Mouse (Mus musculus): ENCODE data around the gene Snx9.

Gene Snx9

GRCm38 (mm10) chr17:5935680-5936079 is 94.6 kb downstream of the Snx9 start:
- DNase-seq, result no peak

- no peak for DNase-seq
These were observed 95.1 kb downstream of the Snx9 start for GRCm38 (mm10) chr17:5936276-5936675.

GRCm38 (mm10) chr17:5937441-5937840 is 96.3 kb downstream of the Snx9 start:
- peak; percentile 63 to 72 for DNase-seq

- no peak for DNase-seq
These were observed 98.7 kb downstream of the Snx9 start for GRCm38 (mm10) chr17:5939871-5940270.

DNA sequence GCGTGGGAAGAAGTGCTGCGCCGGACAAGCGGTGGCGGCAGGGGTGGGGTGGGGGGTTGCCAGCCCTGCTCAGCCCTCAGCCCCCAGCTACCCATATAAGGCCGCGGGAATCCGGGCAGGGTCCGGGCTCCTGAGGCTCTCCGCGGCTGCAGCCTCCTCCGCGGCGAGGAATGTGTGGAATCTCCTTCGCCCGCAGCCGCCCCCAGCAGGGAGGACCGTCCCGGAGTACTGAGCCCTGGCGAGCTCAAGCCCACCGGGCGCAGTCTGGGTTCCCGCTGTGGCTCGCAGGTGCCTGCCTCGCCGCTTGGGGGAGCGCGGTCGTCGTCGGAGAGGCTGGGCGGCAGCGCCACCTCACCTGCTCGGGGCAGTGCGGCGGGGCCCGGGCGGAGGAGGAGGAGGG is 99.7 kb downstream of the Snx9 start:
- DNase-seq, result peak; percentile 84 to 87

DNA sequence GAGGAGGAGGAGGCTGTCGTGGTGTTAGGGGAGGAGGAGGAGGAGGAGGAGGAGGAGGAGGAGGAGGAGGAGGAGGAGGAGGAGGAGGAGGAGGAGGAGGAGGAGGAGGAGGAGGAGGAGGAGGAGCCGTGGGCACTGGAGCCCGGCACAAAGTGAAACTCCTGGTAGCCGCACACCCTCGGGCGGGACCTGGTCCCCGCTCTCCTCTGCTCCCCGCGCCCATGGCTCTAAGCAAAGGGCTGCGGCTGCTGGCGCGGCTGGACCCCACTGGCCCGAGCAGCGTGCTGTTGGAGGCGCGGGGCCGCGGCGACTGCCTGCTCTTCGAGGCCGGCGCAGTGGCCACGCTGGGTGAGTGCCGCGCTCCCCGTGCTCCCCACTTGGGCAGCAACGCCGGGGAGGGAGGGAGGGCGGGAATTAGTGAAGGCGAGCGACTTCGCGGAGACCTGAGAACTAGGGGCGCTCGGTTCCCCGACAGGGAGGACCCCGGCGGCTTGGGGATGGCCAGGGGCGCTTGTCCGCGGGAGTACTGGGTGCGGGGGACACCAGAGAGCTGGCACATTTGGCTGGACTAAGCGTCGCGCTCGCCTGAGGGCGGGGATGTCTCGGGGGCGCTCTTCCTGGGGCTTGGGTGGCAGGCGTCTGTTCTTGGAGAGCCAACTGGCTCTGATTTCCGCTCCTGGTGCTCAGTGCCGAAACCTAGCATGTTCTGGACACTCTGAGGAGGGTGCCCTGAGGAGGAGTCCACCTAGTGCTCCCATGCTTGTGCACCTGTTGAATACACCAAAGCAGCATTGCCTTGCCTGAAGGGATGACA is 100.3 kb downstream of the Snx9 start, which contains the start of gene Synj2:
Gene Synj2, plus strand, starts transcription at position 51 of the 814 bp plus-strand sequence.
- DNase-seq, result peak; percentile 62 to 66

- DNase-seq, result no peak
These were observed 101.0 kb downstream of the Snx9 start for GRCm38 (mm10) chr17:5942156-5942555.

DNA sequence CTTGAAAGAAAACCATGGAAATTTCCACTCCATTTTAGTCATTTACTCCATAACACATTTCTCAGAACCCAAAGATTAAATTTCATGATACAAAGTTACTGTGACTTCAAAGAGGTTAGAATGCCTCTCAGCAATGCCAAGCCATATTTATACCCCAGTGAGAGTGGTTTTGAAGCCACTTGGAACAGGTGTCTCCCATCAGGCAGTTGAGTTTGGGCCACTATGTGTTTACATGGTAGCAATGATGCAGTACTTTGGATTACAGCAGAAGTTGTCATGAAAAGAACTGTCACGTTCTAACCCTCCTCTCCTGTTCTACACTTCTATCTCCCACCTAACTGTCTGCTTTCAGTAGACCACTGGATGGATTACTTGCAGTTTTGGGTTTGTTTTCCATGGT is 101.9 kb downstream of the Snx9 start:
- DNase-seq, result no peak

DNA sequence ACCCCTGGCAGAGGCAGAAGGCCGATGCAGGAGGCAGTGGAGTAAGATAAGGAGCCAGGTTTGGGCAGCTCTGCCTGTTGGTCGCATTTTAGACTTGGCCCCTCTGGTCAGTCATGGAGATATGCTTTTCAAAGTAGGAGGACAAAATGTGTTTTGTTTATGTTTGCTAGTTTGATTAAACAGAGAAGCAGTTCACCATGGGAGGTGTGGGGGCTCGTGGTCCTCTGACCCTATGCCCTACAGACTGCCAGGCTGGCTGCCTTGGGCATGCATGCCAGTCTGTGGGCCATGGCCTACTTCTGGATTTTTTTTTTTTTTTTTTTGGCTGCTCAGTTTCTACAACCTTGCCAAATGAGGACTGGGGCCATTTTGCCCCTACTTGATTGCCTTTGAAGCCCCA is 105.9 kb downstream of the Snx9 start:
- DNase-seq, result no peak

DNA sequence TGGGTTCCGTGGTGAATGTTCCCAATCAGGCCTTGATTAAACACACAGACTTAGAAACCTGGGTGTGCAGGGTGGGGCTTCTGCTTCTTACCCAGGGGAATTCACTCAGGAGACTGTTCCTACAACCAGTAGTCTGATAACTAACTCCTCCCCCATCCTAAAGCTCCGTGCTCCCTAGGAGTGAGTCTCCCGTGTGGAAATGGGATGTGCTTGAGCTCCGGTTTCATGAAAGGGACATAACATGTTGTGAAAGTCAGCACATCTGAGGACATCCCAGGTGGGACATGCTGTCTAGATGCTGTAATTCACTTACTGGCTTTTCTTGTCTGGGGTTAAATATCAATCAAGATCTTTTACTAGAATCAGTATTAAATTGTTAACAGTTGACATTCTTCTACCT is 111.3 kb downstream of the Snx9 start:
- DNase-seq, result no peak

DNA sequence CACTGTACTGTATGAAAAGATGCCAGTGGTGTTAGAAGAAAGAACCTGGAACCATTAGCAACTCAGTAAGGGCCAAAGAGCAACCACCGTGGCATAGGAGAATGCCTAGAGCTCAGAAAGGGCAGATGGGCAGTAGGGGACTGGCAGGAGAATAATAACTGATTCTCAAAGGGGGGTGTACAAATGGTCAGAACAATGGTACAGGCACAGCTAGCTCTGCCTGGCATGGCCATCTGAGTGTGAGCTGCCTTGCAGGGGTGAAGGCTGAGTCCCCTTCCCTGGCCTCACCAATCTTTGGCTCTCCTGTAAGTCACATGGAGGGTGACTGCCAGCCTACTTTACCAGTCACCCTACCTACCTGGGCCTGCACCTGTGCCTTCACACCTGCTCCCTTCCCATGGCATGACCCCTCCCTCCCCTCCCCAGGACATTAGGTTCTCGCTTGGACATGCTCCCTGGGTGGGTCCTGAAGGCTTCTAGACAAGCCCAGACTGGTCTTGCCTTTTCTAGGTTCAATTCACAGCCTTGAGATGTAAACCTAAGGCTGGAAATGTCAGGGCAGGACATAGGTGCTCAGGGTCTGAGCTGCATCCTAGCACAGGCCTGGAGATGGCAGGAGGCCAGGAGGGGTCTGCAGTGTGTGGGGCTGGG is 115.3 kb downstream of the Snx9 start:
- DNase-seq, result peak; percentile 43 to 46

GRCm38 (mm10) chr17:5957097-5957496 is 116.0 kb downstream of the Snx9 start:
- peak in 1 of 2 experiments; percentile 35 for DNase-seq

DNA sequence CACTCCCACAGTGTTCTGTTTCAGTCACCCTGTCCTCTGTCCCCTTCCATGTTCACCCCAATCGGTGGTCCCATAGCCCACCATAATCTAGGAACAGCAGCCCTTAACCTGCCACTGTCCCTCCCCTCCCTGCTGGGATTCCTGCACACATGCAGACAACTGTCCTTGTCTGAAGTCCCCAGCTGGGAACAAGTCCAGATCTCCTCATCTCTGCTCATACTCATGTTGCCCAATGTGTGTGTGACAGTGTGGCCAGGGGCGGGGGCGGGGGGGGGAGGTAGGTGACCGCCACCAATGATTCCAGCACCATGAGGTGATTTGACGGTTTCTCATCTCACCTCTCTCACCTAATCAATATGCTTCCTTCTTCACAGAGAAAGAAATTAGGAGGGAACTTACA is 117.1 kb downstream of the Snx9 start:
- no peak for DNase-seq

DNA sequence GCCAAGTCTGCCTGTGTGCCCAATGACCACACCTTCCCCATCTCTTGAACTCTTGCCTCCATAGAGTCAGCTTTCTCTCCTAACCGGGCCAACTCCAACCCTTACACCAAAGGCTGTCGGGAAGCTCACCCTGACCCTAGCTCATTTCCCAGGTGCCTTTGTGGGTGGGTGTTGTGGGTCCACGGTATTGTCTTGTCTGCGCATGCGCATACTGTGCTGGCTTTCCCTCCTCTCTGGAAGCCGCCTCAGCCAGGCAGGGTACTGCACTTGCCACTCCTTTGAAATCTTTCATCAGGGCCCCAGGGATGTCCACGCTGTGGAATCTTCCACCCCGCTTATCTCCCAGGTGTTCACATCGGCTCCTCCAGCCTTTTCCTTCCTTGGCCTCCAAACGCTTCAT is 117.5 kb downstream of the Snx9 start:
- no peak for DNase-seq

GRCm38 (mm10) chr17:5959096-5959495 is 118.0 kb downstream of the Snx9 start:
- DNase-seq, result no peak

GRCm38 (mm10) chr17:5959802-5960201 is 118.7 kb downstream of the Snx9 start:
- DNase-seq, result no peak

DNA sequence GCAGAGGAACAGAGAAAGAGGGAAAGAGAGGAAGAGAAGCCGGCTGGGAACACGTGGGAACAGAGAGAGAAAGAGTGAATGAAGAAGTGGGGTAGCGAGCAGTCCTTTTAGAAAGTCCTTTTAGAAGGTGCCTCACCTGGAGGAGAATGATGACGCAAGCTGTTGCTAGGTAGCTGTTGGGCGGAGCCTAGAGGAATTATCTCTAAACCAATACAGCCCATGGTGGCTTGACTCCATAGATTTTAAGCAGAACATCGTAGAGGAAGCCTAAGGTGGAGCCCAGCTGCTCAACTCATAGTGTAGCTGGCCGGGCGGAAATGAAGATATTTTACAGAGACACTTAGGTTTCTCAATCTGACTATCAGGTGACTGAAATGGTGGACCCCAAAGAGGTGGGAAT is 122.6 kb downstream of the Snx9 start:
- DNase-seq, result no peak

- no peak for DNase-seq
These were observed 124.1 kb downstream of the Snx9 start for GRCm38 (mm10) chr17:5965084-5965781.

DNA sequence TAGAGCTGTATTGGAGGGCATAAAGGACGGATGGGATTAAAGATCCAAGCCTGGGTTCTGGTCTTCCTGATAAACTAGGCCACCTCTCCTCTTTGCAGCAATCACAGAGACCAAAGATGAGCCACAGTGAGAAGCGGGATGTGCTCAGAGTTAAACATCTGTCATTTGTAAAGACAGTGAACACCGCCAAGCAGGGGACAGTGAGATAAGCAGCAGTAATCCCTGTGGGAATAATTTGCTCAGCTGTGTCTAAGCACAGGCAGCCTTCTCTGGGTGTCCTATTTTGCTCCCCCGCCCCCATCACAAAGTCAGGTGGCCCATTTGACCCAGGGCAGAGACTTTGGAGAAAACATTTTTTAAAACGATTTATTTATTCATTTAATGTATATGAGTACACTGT is 125.6 kb downstream of the Snx9 start:
- no peak for DNase-seq

DNA sequence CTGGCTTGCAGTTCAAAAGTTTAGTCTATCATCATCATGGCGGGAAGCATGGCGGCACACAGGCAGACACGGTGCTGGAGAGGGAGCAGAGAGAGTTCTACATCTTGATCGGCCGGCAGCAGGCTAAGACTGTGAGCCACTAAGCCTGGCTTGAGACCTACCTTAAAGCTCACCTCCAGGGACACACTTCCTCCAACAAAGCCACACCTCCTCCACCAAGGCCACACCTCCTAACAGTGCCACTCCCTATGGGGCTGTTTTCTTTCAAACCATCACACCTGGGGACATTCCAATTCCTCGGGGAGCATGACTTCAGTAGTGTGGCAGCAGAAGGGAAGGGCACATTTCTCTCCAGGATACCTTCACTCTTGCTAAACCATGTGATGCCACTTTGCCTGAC is 127.4 kb downstream of the Snx9 start:
- no peak for DNase-seq

- DNase-seq, result peak in 1 of 2 experiments; percentile 64
These were observed 128.1 kb downstream of the Snx9 start for GRCm38 (mm10) chr17:5969246-5969645.

DNA sequence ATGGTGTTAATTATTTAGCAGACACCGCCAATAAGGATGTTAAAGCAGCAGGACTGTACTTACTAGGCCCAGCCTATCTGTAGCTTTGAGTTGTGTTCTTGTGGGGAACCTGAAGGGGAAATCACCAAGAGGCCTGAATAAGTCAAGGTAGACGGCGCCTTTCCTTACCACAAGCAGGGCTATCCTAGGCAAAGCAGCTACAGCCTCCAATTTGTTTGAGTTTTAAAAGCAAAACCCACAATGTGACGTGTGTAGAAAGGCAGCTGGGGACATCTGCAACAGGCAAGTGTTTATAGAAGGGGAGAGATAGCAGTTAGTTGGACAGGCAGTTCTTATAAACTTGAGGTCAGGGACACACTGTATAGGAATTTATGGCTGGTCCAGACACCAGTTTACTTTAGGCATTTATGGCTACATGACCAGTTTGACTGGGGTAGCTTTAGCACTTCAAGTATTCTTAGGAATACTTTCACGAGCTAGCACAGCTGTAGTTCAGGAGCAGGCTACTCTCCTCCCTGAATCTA is 129.2 kb downstream of the Snx9 start:
- DNase-seq, result no peak

DNA sequence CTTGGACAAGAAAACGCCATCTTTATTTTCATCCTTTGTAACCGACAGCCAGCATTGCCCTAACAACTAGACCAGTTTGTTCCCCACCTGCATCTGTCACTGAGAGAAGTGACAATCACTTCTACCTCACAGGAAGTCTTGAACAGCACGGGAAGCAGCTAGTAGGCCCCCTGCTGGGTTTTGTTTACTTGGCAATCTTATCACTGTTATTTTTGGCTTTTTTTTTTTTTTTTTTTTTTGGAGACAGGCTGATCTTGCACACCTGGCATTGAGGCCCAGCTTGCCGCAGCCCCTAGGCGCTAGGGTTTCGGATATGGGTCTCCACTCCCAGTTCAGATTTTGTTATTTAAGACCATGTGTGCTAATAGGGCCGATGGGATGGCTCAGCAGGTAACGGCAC is 132.4 kb downstream of the Snx9 start:
- no peak for DNase-seq
